Mouse (Mus musculus): Measurements from ENCODE around the gene Efhc1. TPM values are rescaled to one million over a fixed set of nuclear protein-coding genes. Genes with fewer than 3 reads are reported as not detected.
A peak's percentile ranks its signal among the peaks of the same experiment; 100 is the strongest.

Gene Efhc1
- total RNA-seq, 2 experiments from 2014 or later: not detected

- no peak for ATAC-seq (replicated peaks; ENCODE audit: low FRiP score, low TSS enrichment, poor library complexity, severe bottlenecking)
These were observed 51.1 kb downstream of the Efhc1 start for GRCm38 (mm10) chr1:21002246-21003142.

GRCm38 (mm10) chr1:21004596-21004995 is 53.2 kb downstream of the Efhc1 start:
- ATAC-seq (replicated peaks; ENCODE audit: low FRiP score, low TSS enrichment, poor library complexity, severe bottlenecking): no peak

- no peak for ATAC-seq (replicated peaks; ENCODE audit: low FRiP score, low TSS enrichment, poor library complexity, severe bottlenecking)
These were observed 55.3 kb downstream of the Efhc1 start for GRCm38 (mm10) chr1:21006775-21007174.

- ATAC-seq (replicated peaks; ENCODE audit: low FRiP score, low TSS enrichment, poor library complexity, severe bottlenecking): no peak
These were observed 56.7 kb downstream of the Efhc1 start for GRCm38 (mm10) chr1:21007941-21008701.

GRCm38 (mm10) chr1:21008891-21009290 is 57.5 kb downstream of the Efhc1 start:
- ATAC-seq (replicated peaks; ENCODE audit: low FRiP score, low TSS enrichment, poor library complexity, severe bottlenecking): no peak

GRCm38 (mm10) chr1:21010282-21010800 is 58.9 kb downstream of the Efhc1 start:
- no peak for ATAC-seq (replicated peaks; ENCODE audit: low FRiP score, low TSS enrichment, poor library complexity, severe bottlenecking)

- ATAC-seq (replicated peaks; ENCODE audit: low FRiP score, low TSS enrichment, poor library complexity, severe bottlenecking): peak; percentile 61
These were observed 63.0 kb downstream of the Efhc1 start for GRCm38 (mm10) chr1:21014463-21014862.

GRCm38 (mm10) chr1:21023101-21023500 is 71.7 kb downstream of the Efhc1 start:
- no peak for ATAC-seq (replicated peaks; ENCODE audit: low FRiP score, low TSS enrichment, poor library complexity, severe bottlenecking)

- no peak for ATAC-seq (replicated peaks; ENCODE audit: low FRiP score, low TSS enrichment, poor library complexity, severe bottlenecking)
These were observed 73.8 kb downstream of the Efhc1 start for GRCm38 (mm10) chr1:21025203-21025602.

GRCm38 (mm10) chr1:21026534-21026933 is 75.1 kb downstream of the Efhc1 start:
- no peak for ATAC-seq (replicated peaks; ENCODE audit: low FRiP score, low TSS enrichment, poor library complexity, severe bottlenecking)

- no peak for ATAC-seq (replicated peaks; ENCODE audit: low FRiP score, low TSS enrichment, poor library complexity, severe bottlenecking)
These were observed 77.6 kb downstream of the Efhc1 start for GRCm38 (mm10) chr1:21029000-21029399.

- ATAC-seq (replicated peaks; ENCODE audit: low FRiP score, low TSS enrichment, poor library complexity, severe bottlenecking): no peak
These were observed 80.2 kb downstream of the Efhc1 start for GRCm38 (mm10) chr1:21031650-21032049.

- no peak for ATAC-seq (replicated peaks; ENCODE audit: low FRiP score, low TSS enrichment, poor library complexity, severe bottlenecking)
These were observed 81.8 kb downstream of the Efhc1 start for GRCm38 (mm10) chr1:21033065-21033791.

GRCm38 (mm10) chr1:21033792-21034119 is 82.3 kb downstream of the Efhc1 start:
- ATAC-seq (replicated peaks; ENCODE audit: low FRiP score, low TSS enrichment, poor library complexity, severe bottlenecking): no peak

GRCm38 (mm10) chr1:21035878-21036277 is 84.5 kb downstream of the Efhc1 start:
- ATAC-seq (replicated peaks; ENCODE audit: low FRiP score, low TSS enrichment, poor library complexity, severe bottlenecking): no peak

GRCm38 (mm10) chr1:21037881-21038601 is 86.6 kb downstream of the Efhc1 start:
- no peak for ATAC-seq (replicated peaks; ENCODE audit: low FRiP score, low TSS enrichment, poor library complexity, severe bottlenecking)

- ATAC-seq (replicated peaks; ENCODE audit: low FRiP score, low TSS enrichment, poor library complexity, severe bottlenecking): no peak
These were observed 88.1 kb downstream of the Efhc1 start for GRCm38 (mm10) chr1:21039564-21039963.

GRCm38 (mm10) chr1:21040173-21040572 is 88.7 kb downstream of the Efhc1 start:
- ATAC-seq (replicated peaks; ENCODE audit: low FRiP score, low TSS enrichment, poor library complexity, severe bottlenecking): no peak
